Mouse (Mus musculus) ES-Bruce4 (cell line): ENCODE measurements around the gene Itsn1.

Experiments used
- CTCF ChIP-seq: IDR thresholded peaks from one replicate; pipeline ENCODE4 v1.8.1; 2011; ENCODE audit warnings: low read depth, low read length
- EP300 ChIP-seq: IDR thresholded peaks from 2 replicates; pipeline ENCODE4 v1.6.1; 2011; ENCODE audit warnings: low read depth, low read length; ENCODE audit not compliant: insufficient read depth
- POLR2A ChIP-seq: IDR thresholded peaks from one replicate; pipeline ENCODE4 v1.8.1; 2011; ENCODE audit warnings: low read length; ENCODE audit not compliant: insufficient read depth

GRCm38 (mm10) chr16:91833121-91833520 is 104.0 kb downstream of the Itsn1 start:
- TF ChIP-seq CTCF = no peak
- no peak for TF ChIP-seq EP300
- no peak for TF ChIP-seq POLR2A
